Mouse (Mus musculus) urinary bladder, postnatal 4 days (tissue): Measurements from ENCODE around the gene Rspo1.
"Not testable (repeated sequence)": the region's sequence is repeated elsewhere in the genome, so short reads cannot be mapped to it uniquely, and the experiment has no call there.

Experiments
- DNase-seq, 2 experiments: peaks; one replicate each; pipeline ENCODE4 v3.0.0; 2021 to 2022; ENCODE audit warnings: low spot score in 2 of 2

The Rspo1 gene

DNA sequence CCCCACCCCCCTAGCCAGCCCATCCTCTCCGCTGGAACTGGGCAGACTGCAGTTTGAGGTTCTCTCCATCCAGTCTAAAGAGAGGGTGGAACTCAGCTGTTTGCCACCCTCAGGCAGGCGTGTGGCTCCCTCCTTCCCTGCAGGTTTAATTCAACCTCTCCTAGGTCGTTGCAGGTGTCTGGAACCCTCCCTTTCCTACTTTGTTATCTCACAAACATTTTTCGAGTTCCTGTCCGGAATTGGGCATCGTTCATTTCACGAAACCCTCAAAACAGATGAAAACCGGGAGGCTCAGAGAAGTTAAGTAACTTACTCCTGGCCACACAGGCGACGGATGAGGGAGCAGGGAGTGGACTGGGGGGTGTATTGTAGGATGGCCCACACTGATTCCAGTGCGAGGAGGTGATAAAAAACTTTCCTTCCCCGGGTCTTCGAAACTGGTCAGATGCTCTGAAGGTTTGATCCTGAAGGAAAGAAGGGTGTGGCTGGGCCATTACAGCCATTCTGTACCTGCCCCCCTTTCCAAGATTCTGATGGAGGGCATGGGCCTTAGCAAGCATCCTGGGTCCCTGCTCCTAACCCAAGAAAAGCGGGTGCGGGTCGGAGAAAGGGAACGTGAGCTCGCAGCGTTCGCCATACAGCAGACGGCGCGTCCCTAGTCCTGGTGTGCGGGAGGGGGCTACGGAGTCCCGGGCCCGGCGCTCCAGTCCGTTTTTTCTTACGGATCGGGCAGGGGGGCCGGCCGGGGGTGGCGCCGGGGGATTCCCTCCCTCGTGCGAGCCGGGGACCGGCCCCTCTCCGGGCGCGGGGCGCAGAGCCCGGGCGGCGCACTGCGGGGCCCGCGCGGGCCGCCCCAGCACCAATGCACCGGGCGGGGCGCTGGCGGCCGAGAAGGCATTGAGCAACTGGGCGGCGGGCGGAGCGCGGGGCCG lies at the start of gene Rspo1:
Gene Rspo1, plus strand, starts transcription at position 760 of the 932 bp plus-strand sequence.
- no peak for DNase-seq

DNA sequence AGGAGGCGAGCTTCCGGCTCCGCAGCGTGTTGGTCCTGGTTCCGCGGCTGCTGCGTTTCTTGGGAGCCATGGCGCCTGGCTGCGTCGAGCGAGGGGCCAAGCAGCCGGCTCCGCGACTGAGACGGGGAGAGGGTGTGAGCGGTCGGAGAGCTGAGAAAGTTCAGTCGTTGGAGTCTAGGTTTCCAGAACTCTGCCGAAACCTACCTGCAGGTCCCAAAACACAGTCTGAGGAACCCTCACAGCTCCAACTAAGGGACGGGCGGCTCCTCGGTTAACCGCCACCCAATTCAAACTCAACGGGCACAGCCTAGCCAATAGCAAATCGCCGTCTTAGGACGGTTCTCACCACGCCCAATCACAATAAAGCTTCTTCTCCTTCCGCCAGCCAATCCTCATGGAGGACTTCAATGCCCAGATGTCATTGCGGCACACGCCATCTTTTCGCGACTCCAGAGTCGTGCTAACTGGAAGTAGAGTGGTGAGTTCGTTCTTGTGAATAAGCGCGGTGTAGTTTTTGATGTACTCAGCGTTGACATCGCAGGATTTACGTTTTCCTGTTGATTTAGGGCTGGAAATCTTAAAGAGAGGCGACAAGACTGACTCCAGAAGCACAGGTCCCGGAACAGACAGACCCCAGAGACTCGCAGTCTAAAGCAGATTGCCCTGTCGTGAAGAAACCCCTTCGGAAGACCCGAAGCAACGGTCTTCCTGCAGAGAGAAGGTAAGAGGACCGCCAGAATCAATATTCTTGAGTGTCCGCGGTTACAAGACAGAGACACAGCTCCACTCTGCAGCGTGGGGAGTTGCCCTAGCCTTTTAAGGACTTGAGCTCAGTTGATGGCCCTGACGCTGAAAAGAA lies 49.4 kb upstream of the Rspo1 start, which contains the start of gene 9930104L06Rik:
Gene 9930104L06Rik, plus strand, starts transcription at position 436 of the 859 bp plus-strand sequence.
- peak; percentile 88 to 93 for DNase-seq

DNA sequence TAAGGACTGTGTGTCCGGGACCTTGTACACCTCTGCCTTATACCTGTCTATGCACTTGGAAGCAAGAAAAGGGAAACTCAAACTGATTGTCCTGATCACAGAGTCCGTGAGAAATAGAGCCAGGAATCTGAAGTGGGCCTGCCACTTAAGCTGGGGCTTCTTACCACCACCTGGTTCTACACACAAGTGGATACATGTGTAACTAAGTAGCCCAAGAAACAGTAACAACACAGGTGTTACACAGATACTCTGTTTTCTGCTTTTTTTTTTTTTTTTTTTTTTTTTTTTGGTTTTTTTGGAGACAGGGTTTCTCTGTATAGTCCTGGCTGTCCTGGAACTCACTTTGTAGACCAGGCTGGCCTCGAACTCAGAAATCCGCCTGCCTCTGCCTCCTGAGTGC lies 47.0 kb upstream of the Rspo1 start, which contains the start of gene Cdca8:
Gene Cdca8, minus strand, starts transcription at position 101 of the 400 bp plus-strand sequence.
- DNase-seq, result not testable (repeated sequence)

DNA sequence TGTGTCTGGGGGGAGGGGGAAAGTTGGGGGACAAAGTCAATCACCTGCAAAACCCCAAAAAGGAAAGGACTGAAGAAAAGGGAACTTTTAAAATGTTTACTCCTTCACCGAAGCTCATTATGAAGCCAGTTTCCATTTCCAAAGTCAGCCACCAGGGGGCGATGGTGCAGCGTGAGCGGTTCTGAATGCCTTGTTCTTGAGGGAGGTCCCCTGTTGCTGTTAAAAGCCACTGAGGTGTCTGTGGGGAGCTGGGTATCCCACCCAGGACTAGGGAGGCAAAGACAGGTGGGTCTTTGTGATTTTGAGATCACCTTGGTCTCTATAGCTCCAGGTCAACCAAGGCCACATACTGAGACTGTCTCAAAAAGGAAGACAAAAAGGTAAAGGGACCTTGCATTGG lies 43.2 kb upstream of the Rspo1 start:
- DNase-seq, result peak; percentile 56 to 88

DNA sequence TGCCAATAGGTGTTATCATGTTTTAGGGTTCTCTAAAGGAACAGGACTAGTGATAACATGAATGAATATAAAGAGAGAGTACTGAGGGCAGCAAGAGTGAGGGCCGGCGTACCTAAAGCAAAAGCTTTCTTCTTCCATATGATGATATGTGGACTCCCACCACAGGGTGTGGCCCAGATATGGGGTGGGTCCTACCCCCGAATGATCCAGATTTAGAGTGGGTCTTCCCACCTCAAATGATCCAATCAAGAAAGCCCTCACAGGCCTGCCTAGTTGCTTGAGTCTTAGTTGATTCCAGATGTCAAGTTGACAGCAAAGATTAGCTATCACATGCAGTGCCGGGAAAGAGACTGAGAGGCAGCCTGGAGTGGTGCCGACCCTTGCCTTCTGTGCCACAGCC lies 42.4 kb upstream of the Rspo1 start:
- DNase-seq, result no peak

DNA sequence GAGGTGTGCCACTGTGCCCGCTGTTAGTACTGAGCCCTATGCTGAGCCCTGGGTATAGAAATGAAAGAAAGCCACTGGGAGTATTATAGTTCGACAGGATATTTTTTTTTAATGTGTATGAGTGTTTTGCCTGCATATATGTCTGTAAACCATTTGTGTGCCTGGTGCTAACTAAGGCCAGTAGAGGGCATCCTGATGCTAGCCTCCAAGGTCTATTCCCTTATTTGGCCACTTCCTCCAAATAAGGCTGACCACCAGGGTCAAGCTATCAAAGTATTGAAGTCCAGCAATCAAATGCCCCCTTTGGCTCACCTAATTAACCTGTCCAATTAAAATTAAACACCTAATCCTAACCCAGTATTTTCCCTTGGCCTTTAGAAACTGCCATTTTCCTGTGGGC lies 41.3 kb upstream of the Rspo1 start:
- no peak for DNase-seq

DNA sequence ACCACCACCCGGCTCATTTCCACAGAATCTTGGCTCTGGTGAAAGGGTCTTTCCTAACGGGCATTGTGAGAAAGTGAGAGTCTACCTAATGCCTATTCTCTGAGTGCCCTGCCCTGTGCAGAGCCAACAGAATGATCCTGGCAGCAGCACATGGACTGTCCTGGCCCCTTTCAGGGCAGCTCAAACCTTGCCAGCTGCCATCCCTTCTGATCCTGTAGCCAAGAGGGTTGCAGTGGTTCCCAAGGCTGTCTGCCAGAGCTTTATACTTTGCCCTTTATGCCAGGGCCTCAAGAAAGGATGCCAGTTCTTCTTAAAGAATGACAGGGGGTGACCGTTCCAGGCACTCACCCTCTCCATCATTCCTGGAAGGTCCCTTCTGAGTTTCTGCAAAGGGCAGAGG lies 36.7 kb upstream of the Rspo1 start:
- DNase-seq, result no peak

DNA sequence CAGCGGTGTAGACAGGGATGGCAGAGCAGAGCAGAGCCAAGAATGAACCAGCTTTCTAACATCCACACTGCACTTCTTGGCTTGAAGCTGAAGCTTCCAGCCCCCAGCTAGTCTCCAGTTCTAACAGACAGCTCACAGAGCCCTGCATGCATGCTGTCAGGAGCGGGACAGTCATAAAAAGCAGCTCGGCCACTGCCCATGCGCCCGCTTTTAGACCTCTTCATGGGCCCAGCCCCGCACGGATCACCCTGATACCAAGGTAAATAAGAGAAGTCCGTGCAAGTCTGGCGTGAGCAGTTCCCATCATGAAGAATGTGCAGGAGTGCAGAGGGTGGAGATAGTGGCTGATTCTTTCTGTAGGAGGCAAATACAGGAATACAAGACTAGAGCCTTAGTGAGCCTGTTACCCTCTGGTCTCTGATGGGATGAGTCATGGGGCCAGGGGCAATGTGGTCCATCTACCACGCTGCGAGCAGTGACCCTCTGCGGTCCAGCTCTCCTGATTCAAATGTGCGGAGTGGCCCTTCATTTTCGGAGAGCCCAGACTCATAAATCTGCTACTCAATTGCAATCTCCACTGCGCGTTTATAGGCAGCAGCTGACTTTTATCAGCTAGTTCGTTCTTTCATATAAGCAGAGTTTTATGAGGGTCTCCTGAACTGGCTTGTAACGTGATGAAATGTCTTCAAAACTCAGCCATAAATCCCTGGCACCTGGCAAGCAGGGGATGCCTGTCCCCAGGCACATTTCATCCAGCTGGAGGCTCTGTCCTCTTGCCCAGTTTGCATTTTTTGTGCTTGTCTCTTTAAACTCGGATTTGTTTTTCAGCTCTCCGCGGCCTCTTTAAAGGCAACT lies 35.8 kb upstream of the Rspo1 start:
- no peak for DNase-seq

DNA sequence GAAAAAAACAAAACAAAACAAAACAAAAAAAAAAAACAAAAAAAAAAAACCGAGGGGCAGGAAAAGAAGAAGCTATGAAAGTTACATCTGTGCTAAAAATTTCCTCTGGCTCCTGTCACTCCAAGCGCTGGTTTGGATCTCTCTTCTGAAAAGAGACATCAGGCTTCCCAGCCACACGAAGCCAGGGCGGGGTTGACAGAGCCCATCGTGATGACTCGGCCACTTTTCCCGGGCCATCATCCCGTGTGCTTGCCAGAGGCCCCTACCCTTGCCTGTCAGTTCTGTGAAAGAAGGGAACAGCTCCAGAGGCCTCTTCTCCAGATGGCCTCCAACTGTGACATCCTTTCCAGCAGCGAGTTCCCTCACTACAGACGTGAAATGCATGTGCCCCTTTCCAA lies 35.2 kb upstream of the Rspo1 start:
- DNase-seq, result no peak

DNA sequence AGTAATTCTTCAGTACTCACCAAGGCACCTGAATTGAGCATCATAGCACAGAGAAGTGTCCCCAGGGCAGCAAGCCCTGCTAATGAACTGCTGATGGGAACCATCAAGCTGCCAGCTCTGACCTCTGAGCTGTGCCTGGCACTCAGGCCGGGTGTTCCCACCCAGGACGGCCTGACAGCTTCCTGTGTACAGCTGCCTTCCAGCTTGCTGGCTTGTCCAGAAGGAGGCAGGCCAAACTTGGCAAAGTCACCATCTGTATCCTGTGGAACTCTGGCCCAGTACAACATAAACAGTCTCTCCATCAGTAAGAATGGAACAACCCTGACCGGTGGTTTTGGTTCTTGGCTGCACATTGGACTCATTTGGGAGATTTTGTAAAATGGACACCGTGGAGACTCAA lies 32.7 kb upstream of the Rspo1 start:
- no peak for DNase-seq

DNA sequence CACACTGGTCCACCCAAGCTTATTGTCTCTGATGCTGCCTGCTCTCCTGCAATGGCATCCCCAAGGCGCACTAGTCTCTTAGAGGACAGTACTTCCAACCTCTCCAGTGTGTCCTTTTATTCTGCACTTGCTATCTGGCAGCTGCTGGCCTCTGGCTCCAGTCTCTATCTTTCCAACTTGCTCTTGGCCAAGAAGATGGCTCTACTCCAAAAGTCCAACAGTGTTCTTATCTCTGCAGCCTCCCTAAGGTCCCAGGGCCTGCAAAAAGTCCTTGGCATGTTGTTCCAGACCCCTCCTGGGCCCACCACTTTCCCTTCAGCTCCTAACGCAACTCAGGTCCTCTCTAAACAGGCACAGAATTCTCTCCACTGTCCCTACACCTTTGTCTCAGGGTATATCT lies 28.9 kb upstream of the Rspo1 start:
- DNase-seq, result no peak

DNA sequence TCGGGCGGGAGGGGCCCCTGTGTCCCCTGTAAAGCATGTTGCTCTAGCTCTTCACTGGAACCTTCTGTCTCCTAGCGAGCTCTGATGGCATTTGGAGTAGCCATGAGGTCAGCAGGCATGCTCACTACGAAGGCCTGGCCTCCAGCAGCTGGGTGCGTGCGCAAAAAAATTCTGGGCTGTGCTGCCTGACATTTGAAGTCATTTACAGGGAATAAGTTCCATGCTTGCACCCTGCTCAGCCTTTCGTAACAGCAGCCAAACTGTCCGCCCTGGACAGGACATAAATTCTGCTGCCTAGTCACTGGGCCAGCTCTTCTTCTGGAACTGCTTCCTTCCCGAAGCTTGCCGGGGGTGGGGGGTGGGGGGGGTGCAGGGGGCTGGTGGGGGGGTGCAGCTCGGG lies 27.2 kb upstream of the Rspo1 start:
- peak in 1 of 2 experiments; percentile 44 for DNase-seq

DNA sequence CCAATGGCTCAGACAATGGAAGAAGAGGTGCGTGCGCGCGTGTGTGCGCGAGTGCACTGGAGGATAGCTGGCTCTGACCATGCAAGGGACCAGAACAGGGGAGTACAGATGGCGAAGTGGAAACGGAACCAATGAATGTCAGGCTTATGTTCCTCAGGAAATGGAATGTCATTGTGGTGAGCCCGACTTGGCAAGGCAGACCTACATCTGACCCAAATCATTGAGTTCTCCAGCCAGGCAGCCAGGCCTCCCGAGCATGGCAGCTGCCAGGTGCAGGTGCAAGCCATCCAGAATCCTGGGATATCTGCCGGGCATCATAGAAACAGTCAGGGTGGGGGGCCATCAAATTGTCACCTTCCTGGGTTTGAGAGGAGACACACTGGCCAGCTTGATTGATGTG lies 25.3 kb upstream of the Rspo1 start:
- DNase-seq, result no peak

DNA sequence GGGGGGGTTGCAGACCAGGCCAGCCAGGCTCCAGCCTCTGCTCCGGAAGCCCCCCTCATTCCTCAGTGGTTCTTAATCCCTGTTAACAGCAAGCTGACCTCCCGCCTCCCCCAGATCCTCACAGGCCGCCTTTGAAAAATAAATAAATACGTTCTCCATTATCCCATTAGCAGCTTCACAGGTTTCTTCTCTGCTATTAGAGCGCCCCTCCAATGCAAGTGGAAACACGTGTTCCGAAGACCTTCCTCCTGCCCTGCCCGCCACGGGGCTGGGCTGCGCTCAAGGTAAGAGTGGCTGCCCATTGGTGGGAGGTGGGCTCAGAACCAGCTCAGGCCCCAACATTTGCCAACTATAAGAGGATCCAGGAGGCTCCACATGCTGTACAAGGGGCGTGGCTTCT lies 23.7 kb upstream of the Rspo1 start:
- DNase-seq, result no peak

DNA sequence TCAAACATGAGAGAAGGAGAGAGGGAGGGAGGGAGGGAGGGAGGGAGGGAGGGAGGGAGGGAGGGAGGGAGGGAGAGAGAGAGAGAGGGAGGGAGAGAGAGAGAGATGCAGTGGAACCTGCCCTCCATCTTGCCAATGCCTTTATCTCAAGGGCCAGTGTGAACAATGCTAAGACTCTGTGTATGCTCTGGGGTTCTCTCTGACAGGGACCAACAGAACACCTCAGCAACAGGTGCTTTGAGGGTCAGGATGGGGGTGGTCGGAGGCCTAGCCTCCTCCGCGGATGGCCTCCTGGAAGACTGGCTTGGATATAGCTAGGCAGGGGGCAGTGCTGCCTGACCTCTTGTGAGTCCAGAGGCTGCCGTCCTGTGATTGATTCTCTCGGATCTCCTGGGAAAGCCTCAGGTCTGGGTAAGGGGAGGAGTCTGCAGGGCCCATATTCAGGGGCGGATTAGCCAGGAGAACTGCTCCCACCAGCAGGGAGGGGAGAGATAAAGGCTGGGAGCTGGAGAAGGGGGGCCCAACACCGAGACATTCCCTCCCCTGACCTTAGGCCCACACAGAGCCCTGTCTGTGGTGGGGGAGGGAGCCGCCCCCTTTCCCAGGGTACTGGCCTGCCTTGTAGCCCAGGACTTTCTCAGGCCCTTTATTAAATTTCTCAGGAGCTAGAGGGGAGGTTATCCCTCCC lies 21.2 kb upstream of the Rspo1 start:
- DNase-seq, result no peak

DNA sequence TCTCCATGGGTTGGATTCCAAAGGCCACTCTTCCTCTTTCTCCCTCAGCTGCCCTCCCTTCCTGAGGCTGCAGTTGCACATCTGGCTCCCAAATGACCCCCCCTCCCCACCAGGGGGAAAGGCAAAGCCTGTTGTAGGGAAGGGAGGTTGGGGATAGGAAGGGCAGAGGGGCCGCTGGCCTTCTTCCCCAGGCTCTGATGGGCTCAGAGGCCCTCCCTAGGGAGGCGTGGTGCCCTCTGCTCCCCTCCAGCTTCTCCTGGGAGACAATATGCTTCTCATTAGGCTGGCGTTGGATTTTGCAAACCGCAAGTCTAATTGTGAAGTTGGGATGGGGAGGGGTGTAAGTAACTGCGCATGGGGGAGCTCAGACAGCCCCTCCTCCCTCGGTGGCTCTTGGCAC lies 17.5 kb upstream of the Rspo1 start:
- no peak for DNase-seq

DNA sequence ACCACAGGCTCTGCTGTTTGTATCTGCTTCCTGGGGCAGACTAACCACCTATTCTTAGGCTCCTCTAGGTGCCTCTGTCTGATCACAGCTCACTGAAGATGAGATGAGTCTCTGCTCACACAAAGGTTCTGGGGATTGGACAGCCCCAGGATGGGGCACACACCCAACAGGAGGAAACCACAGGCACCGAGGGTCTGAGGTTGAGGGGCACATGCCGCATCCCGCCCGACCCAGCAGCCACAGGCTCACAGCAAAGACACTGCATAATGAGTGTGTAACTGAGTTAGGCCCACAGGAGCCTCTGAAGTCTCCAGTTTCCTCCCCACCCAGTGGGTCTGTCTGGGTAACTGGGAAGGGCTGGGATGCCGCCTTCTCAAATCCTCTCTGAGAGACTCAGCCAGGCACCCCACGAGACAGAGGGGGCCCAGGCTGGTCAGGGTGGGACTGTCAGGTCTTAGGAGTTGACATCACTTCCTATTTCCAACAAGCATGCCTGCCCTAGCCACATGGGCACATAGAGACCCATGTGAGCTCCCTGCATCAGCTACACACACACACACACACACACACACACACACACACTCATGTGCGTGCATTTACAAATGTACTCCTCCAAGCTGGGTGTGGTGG lies 16.9 kb upstream of the Rspo1 start:
- no peak for DNase-seq

DNA sequence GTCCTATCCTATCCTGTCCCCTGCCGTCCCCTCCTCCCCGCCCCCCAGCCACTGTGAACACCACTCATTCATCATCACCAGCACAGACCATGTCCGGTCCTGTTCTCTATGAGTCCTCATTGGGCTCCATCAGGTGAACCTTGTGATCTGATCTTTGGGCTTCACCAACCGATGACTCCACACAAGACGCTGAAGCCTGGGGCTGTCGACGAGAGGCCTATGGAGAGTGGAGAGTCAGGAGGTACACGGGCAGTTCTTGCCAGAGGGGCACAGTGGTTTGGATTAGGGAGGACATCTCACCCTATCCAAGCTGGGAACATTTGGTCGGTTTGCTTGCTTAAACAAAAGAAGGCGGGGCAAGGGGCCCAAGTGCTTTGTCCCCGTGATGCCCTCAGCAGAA lies 16.0 kb upstream of the Rspo1 start:
- DNase-seq, result no peak

DNA sequence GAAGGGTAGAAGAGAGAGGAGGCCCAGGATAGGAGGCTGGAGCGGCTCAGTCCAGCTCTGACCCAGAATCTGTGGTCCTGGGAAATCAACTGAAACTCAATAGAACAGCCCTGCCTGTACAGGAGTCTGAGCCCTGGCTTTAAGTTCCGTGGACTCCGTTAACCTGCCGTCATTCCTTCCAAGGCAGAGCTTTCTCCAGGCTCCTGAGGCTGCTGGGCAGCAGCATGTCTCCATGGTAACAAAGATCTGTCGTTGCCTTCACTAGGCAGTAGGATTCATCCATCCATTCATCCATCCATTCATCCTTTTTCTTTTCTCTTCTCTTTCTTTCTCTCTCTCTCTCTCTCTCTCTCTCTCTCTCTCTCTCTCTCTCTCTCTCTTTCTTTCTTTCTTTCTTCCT lies 15.6 kb upstream of the Rspo1 start:
- no peak for DNase-seq

DNA sequence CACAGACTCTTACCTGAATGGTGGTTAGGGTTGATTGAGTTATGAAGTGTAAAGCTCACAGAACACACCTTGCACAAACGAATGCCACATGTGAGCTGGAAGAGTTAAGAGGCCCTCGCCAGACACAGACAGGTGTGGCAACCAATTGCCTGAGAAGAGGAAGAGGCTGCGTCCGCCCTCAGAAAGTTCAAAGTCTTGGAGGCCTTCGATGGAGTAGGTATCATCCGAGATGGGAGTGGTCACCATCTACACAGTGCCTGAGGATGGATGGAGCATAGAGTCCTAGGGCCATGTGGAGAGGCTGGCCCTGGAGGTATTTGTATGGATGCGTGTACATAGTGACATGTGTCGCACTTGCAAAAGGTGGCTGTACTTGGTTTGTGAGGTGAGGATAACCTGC lies 15.1 kb upstream of the Rspo1 start:
- DNase-seq, result no peak

DNA sequence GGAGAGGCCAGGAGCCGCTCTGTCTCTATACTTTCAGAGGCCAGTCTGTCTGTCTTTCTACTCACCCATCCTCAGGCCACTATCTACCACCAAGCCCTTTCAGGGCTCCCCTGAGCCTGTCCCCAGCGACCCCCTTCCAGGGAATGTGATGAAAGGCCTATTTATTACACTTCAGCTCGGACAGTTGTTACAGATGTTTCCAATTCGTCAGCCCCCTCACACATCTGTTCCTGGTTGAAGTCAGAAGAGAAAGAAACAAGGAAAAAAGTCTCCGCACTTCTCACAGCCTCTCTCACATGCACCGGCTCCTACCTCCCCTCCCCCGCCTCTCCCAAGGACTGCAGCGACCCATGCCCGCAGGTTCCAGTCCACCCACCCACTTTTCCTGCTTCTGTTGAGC lies 13.9 kb upstream of the Rspo1 start:
- no peak for DNase-seq
